8 mouse cellular contexts compared by ENCODE assay signal in the genomic region with DNA sequence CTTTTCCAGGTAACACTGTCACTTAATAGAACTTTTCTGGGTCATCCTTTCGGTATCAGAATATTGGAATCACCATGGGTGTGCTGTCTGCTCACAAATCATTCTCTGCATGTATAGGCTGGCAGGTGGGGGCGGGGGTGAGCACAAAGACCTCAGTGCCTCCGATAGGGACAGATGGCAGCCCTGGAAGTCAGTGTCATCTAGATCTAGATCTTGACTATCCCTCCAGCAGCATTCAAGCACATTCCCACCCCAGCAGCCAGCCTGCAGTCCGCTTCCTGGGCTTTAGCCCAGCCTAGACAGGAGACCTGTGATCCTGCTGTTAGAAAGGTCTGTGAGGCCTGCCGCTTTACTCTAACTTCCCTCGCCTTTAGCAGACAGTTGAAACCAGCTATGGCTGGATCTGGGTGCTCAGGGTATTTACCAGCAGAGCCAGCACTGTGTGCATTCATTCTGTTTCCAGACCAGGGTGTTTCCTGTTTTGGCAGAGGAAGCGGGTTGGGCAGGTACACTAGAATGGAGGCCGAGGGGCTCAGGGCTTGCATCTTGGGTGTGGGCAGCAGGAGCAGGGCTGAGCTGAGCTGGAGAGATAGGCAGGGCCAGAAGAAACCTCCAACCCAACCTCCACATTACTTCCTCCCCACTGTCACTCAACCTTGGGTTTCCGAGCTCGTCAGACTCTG.
DNase-seq lines count a peak whose midpoint lies in the region; ATAC-seq and TF ChIP-seq lines count a peak whose summit lies in the region.

No protein-coding gene starts in this region.

- WGBS in thymus, adult 2 months: 27% methylated on average over 10 of the region's 10 CpGs

- H3K27me3 ChIP-seq in thymus, adult 2 months (ENCODE audit: control insufficient read depth, insufficient read depth, low read length): no peaks in the 10 kb centered on the region

- TF ChIP-seq POLR2A in thymus, adult 2 months (IDR thresholded peaks at IDR 0.05; ENCODE audit: control insufficient read depth, extremely low read depth, insufficient read depth, low read length, poor library complexity): no peak

- H3K4me3 ChIP-seq in thymus, adult 2 months (ENCODE audit: control insufficient read depth, insufficient read depth, low read length): no peak overlapping the region

- peaks cover 10% of the 10 kb centered on the region for H3K4me1 ChIP-seq in thymus, adult 2 months (replicated peaks; ENCODE audit: control insufficient read depth, insufficient read depth, low read length)

- ATAC-seq in frontal cortex, adult (ENCODE audit: low TSS enrichment): peak; percentile 42; the same call in 1 of the 2 replicates

- peak overlapping the region; percentile 72 for H3K27ac ChIP-seq in thymus, adult 2 months (ENCODE audit: control insufficient read depth, insufficient read depth, low read length)

- H3K36me3 ChIP-seq in thymus, adult 2 months (ENCODE audit: control insufficient read depth, insufficient read depth, low read length): no peaks in the 10 kb centered on the region

- DNase-seq in frontal cortex, adult 2 months (ENCODE audit: extremely low spot score in 1 of 2, low spot score in 1 of 2): no peak
- DNase-seq in right cerebral cortex, postnatal 10 days (ENCODE audit: low spot score in 2 of 2): peak; percentile 34 to 47
- DNase-seq in right cerebral cortex, adult 2 months (ENCODE audit: low spot score in 2 of 2): no peak
- DNase-seq in kidney, postnatal 25 days: peak; percentile 21 to 54
- DNase-seq in thymus, adult 2 months: peak; percentile 31
- no peak for DNase-seq in gastrocnemius, postnatal 14 days
- DNase-seq in urinary bladder, postnatal 10 days (ENCODE audit: low spot score): no peak

- intact Hi-C loops in gastrocnemius, postnatal 14 days (cut with DNase I; ENCODE audit: low total_unique reads): no loop called here

- no peak for TF ChIP-seq CTCF in thymus, adult 2 months (IDR thresholded peaks at IDR 0.05; ENCODE audit: borderline replicate concordance, control insufficient read depth, extremely low read depth, insufficient read depth, low read length, poor library complexity)

Comparison
In these comparisons a context has a peak if more than half of its experiments do, and no peak if none do; other contexts are left out.
1. DNase-seq: peak in right cerebral cortex, postnatal 10 days (2 of 2), kidney, postnatal 25 days (2 of 2) and thymus, adult 2 months (single experiment); none in frontal cortex, adult 2 months (0 of 2), right cerebral cortex, adult 2 months (0 of 2), gastrocnemius, postnatal 14 days (single experiment) and urinary bladder, postnatal 10 days (single experiment).